In genomic region chr3:130694705-130695104, GRCm38 (mm10) we compare ENCODE assay signal across 1 mouse cellular context.
TF ChIP-seq lines count a peak whose summit lies in the region.

No protein-coding gene starts in this region.

TF ChIP-seq in MEL, 35 proteins besides CTCF, POLR2A, EP300 and RAD21:
- TF ChIP-seq NRF1 (IDR thresholded peaks at IDR 0.05; ENCODE audit: insufficient read depth, low read depth, low read length, poor library complexity, severe bottlenecking): no peak
- TF ChIP-seq MXI1 (IDR thresholded peaks at IDR 0.05; ENCODE audit: low read depth, low read length): no peak
- no peak for TF ChIP-seq GABPA (IDR thresholded peaks at IDR 0.05; ENCODE audit: low read depth, low read length)
- no peak for TF ChIP-seq BHLHE40 (IDR thresholded peaks at IDR 0.05; ENCODE audit: borderline replicate concordance, low read depth, low read length)
- no peak for TF ChIP-seq KAT2A (conservative IDR thresholded peaks at IDR 0.05; ENCODE audit: low read depth, low read length)
- TF ChIP-seq GATA1 (IDR thresholded peaks at IDR 0.05; ENCODE audit: low read depth, low read length): no peak
- TF ChIP-seq MAFK (IDR thresholded peaks at IDR 0.05; ENCODE audit: borderline replicate concordance, low read depth, low read length): no peak
- no peak for TF ChIP-seq ZNF384 (IDR thresholded peaks at IDR 0.05; ENCODE audit: low read depth, low read length)
- no peak for TF ChIP-seq TBP (IDR thresholded peaks at IDR 0.05; ENCODE audit: low read depth, low read length)
- TF ChIP-seq ELF1 (IDR thresholded peaks at IDR 0.05; ENCODE audit: low read depth, low read length): no peak
- no peak for TF ChIP-seq MAZ (IDR thresholded peaks at IDR 0.05; ENCODE audit: low read depth, low read length)
- no peak for TF ChIP-seq TCF12 (IDR thresholded peaks at IDR 0.05; ENCODE audit: low read depth, low read length)
- TF ChIP-seq ZC3H11A (IDR thresholded peaks at IDR 0.05; ENCODE audit: low read depth, low read length): no peak
- TF ChIP-seq SIN3A (IDR thresholded peaks at IDR 0.05; ENCODE audit: low read length): no peak
- no peak for TF ChIP-seq USF1 (IDR thresholded peaks at IDR 0.05; ENCODE audit: low read depth, low read length)
